Mouse (Mus musculus) kidney, postnatal 25 days (tissue): ENCODE results near the gene St3gal5.
A peak's percentile ranks its signal among the peaks of the same experiment; 100 is the strongest.

Experiments
- DNase-seq, 2 experiments: peaks; one replicate each; pipeline ENCODE4 v3.0.0; 2021; ENCODE audit warnings: mixed read lengths in 2 of 2

Gene St3gal5

DNA sequence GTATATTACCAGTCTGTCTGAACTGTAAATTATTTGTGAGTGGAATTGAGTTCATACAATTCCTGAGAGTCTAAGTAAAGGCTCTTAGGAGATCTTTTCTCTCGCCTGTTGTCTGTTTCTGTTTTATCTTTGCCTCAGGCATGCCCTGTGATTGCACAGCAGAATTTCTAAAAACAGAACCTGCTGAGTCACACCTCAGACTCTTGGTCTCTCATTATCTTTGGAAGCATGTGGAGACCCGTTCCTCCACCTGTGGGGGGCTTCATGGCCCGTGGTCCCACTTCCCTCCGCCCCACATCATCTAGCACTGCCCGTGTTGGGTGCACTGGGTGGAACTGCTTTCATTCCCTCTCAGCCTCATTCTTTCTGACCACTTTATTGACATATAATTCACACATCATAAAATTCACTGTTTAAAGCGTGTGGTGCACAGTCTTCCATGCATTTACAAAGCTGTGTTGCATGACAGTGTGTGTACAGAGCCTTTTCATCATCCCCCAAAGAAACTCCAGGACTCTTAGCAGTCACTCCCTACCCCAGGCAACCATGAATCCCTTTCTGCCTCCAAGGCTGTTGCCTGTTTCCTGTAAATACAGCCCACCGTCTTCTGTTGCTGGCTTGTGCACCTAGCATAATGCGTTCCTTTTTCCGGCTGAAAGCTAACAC, 37.6 kb downstream of the St3gal5 start:
- no peak for DNase-seq

DNA sequence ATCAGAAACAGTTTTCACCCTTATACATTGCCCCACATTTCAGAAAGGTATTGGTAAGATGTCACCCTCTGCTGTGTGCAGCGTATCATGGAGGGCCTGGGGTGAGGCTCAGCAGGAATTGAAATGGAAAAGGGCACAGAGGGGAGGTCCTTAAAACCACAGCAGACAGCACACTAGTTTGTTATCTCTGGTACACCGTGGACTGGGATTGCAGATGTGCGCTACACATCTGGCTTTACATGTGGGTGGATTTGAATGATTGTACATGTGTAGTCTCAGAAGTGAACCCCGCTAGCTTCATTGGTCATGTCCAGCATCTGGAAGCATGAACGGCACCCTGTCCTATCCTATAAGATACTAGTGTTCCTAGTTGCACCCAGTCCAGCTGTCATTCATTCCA, 38.6 kb downstream of the St3gal5 start:
- no peak for DNase-seq

DNA sequence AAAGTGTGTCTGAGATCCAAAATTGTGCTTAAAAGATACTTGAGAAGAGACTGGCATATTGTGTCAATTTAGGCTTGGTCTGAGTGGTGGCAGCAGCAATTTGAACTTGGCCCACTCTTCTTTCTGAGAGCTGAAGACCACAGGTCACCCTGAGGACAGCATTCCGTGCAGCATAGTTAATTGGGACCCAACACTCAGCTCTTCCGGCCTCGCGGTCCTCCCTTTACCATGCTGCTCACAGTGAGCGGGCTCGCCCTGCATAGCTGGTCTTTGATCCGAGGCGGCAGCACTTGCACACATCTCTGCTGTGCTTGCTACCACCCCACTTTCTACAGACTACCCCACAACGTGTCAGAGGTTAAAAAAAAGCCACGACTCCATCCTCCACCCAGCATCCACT, 39.2 kb downstream of the St3gal5 start:
- DNase-seq, result no peak

DNA sequence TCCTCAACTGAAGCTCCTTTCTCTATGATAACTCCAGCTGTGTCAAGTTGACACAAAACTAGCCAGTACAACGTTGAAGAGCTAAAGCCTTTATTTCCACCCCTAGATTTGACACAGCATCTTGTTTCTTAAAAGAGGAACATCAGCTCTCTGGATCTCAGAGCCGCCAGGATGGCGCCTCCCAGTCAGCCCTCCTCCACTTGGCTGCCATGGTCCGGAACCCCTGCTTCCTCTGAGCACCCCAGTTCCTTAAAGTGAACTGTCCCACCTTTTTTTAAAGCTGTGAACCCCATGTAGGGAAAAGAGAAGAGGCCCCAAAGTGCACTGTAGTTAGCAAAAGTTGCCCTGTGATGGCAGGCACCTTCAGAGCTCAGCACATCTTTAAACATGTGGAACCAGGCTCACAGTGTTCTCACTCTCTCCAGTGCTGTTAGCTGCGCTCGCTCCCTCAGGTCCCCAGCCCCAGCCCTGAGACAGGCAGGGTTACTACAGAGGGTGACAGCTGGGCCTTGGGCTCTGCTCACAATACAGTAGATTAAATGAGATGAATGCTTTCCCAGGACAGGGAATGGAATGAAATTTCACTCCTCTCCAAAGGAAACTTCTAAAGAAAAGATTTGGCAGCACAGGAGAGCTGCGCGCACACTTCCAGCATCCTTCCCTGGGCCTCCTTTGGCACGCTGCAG, 42.3 kb downstream of the St3gal5 start:
- DNase-seq, result no peak

DNA sequence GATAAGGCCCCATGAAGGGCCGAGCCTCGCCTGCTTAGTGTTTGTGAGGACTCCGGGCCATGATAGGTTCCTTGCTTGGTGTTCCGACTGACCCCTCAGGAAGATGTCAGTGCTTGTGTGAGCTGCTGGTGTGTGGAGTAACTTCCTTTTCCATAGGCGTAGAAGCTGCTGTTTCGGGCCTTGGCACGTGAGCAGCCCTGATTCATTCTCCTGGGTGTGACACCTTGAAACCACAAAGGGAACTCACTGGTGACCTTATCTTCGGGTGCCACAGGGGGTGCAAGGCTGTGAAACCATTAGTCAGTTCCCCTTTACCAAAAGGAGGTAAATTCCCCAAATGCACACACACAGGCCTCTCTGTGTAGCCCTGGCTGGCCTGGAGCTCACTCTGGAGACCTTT, 43.0 kb downstream of the St3gal5 start:
- DNase-seq, result no peak

DNA sequence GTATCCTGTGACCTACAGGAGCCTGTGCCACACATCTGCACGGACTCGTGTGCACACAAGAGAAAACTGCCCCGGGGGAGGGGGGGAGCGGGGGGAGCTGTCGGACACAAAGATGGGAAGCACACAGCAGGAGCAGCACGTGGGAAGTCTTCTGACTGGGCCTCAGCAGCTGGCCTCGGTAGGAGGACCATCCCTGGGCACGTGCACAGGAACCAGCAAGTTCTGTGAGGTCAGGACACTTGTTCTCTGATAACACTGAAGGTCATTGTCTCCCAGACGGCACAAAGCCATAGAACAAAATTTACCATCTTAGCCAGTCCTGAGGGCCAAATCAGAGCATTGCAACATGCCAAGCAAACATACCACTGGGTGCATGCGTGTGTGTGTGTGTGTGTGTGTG, 43.8 kb downstream of the St3gal5 start:
- no peak for DNase-seq

DNA sequence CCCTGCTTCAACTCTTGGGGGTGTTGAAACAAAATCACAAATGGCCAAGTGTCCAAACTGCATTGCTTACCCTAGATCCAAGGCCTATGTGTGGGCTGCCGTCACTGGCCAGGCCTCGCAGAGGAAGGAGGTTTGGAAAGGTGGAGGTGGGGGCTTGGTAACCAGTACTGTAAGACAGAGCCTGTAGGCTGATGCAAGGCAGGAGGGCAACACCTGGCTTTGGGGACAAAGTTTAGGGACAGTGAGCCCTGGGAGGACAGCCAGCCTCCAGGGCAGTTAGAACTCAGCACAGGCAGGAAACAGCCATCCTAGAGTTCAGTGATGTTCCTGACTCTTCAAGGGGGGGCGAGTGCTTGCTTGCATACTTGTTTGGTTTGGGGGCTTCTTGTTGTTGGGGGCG, 45.2 kb downstream of the St3gal5 start:
- DNase-seq, result no peak

DNA sequence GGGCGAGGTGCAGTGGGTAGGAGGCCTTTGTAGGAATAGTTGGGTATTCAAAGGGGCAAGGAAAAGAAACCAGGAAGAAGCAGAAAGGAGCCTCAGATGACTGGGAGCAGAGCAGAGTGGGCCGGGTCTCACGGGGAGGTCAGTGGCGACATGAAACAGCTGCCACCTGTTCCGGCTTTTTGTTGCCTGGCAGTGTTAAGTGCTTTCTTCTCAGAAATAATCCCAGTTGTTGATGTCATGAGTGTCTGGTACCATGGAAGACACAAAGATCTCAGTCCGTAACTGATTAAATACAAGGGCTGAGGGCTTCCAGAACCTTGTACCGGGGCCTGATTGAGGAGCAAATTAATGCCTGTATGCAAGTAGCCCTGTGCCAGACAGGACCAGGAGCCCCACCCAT, 47.0 kb downstream of the St3gal5 start:
- DNase-seq, result no peak

DNA sequence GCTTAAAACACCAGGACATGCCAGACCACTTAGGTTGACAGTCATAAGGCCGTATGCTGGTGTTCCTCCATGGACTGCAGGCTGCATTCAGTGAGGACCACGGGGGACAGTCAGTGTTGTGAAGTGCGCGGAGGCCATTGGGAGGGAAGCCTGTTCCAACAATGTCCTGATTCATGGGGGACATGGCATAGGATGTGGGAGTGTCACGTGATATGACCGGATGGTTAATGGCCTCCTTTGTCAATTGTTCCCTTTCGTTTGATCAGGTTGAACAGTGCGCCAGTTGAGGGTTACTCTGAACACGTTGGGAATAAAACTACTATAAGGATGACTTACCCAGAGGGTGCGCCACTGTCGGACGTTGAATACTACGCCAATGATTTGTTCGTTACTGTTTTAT, 49.4 kb downstream of the St3gal5 start:
- no peak for DNase-seq

DNA sequence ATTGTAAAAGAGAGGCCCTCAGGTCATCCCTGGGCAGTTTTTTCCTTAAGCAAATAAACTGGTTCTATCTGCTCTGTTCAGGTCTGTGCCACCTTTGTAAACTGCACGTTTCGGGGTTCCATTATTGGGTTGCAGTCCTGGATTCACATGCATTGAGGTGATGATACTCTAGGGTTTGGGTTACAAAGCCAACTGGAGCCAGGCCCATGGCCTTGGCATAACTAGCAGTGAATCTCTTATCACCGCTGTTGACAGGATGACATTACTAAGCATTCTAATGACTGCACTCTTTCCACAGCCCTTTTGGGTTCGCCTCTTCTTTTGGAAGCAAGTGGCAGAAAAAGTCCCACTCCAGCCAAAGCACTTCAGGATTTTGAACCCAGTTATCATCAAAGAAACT, 51.3 kb downstream of the St3gal5 start:
- no peak for DNase-seq

DNA sequence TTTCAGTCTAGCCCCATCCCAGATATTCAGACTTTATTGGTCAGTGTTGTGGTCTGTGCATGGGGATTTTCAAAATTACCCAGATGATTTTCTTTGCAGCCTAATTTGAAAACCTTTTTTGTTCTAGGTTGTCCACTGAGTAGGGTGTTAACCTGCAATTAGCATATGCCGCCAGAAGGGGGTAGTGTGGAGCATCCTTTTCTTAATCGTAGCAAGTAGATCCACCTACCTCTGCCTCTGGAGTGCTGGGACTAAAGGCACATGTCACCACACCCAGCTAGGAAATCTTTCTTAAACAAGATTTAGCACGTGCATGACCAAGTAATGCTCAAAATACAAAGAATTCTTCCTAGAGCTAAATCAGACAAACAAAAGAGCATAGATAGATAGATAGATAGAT, 52.4 kb downstream of the St3gal5 start:
- DNase-seq, result no peak

DNA sequence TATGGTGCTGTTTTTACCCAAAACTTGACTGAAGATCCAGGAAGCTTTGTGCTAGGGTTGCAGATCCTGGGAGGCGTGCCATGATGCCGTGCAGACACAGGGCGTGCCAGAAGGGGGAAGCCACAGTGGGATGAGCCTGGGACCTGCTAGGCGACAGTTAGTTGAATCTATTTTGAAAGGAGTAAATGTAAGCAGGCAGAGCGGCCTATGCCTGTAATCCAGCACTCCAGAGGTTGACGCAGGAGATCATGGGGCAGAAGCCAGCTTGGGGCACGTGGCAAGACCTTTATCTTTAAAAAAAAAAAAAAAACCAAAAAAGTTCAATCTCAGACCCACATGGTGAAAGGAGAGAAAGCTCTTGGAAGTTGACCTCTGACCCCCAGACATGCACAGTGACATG, 55.3 kb downstream of the St3gal5 start:
- no peak for DNase-seq

DNA sequence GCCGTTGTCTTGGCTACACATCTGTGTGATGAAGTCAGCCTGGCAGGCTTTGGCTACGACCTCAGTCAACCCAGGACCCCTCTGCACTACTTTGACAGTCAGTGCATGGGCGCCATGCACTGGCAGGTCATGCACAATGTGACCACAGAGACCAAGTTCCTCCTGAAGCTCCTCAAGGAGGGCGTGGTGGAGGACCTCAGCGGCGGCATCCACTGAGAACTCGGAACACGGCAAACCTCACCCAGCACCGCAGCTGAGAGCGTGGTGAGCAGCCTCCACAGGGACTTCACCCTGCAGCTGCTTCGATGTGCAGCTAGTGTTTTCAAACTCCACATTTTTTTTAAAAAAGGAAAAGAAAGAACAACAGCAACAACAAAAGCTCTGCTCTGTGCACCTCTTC, 56.1 kb downstream of the St3gal5 start:
- DNase-seq, result no peak

DNA sequence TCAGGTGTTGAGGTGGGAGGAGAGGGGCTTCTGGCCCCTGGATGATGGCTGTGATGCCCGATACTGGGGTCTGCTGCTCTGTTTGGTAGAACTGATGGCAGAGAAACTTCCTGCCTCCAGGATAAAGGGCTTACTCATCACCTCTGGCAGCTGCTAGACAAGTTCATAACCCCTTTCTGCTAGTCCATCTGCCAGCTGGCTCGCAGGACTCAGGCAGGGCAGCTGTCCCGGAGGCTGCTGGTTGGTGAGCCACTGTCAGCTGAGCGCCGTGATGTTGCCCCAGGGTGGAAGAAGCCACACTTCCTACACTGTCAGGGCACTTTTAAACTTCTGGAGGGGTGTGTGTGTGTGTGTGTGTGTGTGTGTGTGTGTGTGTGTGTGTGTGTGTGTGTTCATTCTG, 56.6 kb downstream of the St3gal5 start:
- DNase-seq, result peak in 1 of 2 experiments; percentile 14

DNA sequence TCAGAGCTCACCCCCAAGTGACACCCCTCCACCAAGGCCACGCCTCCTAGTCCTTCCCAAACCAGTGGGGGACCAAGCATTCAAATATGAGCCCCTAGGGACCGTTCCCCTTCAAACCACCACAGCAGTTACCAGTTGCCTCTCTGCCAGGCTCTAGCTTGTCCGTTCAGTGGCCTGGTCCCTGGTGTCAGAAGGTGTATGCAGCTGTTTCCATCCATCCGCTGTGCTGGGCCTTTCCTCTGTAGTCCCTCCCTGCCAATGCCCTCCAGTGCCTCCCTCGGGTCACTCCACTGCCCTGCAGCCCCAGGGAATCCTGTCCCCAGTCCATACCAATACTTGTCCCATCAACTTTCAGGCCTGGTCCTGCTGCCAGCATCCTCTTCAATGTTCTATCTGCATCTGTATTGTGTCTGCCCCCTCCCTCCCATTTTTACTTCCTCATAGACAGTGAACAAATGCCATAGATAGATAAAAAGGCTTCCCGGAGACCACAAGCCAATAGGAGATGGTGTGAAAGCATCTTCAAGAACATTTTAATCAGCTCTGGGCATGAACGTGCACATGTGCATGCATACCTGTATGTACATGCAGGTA, 57.6 kb downstream of the St3gal5 start:
- DNase-seq, result no peak

DNA sequence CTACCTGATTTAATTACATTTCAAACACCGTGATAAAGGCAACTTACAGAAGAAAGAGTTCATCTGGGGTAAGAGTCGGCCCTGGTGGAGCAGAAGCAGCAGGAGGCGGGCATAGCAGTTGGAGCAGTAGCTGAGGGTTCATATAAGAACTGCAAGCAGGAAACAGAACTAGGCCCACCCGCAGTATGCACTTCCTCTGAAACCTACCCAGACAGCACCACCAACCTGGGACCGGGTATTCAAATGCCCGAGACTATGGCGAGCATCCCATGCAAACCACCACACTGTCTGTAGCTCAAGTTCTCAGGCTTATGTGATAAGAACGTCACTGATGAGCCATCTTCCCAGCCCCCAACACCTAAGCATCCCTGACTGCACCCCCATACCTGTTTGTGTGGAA, 58.3 kb downstream of the St3gal5 start:
- DNase-seq, result no peak

DNA sequence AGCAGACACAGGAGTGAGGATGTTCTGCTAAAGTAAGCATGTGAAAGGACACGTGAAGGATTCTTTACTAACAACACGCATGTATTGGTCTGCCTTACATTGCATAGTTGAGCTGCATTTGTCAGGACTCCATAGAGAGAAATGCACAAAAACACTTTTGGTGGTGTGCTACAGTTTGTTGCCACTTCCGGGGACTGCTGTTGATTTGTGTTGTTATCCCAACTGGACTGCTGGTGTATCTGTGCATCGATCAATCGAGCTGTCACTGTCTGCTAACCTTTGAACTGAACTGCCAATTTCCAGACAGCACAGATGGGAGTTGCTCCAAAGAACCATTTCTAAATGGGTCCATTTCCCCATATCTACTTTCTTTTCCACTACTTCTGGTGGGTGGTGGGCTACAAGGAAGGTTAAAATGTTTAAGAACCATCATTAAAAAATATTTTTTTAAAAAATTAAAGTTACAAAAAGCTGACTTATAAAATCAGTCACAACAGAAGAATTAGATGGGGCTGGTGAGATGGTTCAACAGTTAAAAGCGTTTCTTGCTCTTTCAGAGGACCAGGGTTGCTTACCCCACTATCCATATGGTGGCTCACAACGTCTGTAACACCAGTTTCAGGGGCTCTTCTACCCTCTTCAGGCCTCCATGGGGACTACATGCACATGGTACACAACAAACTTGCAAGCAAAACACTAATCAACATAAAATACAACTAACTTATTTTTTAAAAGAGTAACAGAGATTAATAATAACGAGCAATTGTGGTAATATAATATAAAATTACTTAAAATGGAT, 61.8 kb downstream of the St3gal5 start:
- no peak for DNase-seq

DNA sequence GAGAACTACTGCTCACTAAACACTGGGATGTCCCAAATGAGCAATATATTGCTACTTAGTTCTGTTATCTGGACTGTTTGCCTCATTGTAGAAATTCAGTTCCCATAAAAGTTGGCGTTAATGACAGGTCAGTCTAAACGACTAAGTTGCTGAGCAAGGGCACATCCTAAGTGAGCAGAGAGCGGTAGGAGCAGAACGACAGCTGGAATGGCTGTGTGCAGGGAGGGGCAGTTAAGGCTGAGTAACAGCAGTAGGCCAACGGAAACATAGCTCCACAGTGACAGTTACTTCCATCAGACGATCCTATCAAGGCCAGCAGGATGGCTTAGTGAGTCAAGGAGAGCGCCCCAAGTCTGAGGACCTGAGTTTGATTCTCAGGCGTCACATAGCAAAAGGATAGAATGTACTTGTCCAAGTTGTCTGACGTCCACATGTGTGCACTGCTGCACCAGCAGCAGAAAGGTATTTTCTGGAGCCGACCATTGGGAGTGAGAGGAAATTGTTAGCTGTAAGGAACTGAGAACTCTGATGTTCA, 62.5 kb downstream of the St3gal5 start:
- no peak for DNase-seq

DNA sequence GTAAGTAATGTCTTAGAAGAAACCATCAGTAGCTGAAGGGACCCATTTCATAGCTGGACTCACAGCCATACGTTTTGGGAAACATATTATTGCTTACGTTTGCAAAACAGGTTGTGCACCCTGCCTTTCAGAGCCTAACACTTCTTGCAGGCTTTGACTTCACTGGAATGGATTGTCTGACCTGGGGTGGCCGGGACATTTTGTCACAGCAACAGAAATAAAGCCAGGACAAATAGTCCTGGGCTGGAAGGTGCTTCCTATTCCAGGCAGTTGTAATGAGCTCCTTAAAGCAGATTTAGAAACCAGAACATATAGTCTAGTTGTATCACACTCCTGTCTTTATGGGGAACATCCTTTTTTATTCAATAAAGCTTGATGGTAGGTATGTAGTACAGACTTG, 63.6 kb downstream of the St3gal5 start:
- no peak for DNase-seq

DNA sequence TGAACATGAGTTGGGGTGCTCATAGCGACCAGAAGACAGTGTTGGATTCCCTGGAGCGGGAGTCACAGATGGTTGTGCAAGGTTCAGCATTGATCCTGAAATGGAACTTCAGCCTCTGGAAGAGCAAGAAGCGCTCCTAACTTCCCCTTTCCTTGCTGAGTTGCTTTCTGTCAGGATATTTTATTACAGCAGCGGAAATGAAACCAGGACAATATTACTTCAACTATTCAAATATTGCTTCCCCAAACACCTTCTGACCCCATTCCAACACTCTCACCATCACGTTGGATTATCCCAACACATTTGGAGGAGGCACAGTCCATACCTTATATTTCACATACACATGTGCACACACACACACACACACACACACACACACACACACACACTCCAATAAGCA, 64.4 kb downstream of the St3gal5 start:
- DNase-seq, result no peak

DNA sequence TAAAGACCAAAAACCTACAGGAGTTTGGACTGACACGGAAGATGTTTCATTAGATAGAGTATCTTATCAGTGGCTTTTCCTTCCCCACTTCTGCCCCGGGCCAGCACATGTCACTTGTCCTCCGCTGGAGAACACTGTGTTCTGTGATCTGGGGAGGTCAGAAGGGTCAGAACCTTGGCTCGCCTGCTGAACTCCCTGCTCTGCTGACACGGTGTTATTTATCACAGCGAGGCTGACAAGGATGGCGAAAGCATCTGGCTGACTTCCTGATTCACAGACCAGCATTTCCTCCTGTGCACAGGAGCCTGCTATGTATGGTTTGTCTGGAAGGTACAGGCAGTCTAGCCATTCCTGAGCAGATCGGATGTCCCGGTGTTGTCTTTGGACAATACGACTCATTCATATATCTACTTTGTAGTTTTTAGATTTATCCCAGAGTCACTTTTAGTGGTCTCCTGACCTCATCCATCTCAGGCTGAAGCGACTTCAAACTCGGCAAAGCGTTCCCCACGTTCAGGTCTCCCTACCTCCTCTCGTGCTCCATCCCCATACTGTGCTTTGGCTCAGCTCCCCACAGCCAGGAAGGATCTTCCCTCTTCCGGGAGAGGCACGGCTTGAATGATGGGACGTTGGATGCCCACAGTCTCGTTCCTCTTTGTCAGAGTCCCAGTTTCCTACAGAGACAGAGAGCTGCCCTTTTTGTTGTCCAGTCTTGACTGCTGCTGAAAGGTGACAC, 64.9 kb downstream of the St3gal5 start:
- peak; percentile 85 to 92 for DNase-seq
